Mouse (Mus musculus): ENCODE measurements around the gene Eri3.

GRCm38 (mm10) chr4:117529843-117530242, 20.3 kb upstream of the Eri3 start:
- no peak for TF ChIP-seq CTCF (IDR thresholded peaks at IDR 0.05; ENCODE audit: borderline replicate concordance, insufficient read depth, low read depth, low read length)
- no peak for TF ChIP-seq POLR2A (IDR thresholded peaks at IDR 0.05; ENCODE audit: borderline replicate concordance, insufficient read depth, low read length)

Measured in cerebellum, adult 2 months (tissue).